Mouse (Mus musculus) MEL (cell line): ENCODE results near the gene Cpeb1. TPM values are rescaled to one million over a fixed set of nuclear protein-coding genes. Genes with fewer than 3 reads are reported as not detected.

Experiments used
- DNase-seq: peaks from one replicate; pipeline ENCODE4 v3.0.0; 2011; ENCODE audit warnings: low read depth, low spot score
- H3K27ac ChIP-seq: 2 replicates; pipeline ENCODE4 v1.5.1; 2012; ENCODE audit warnings: low read depth, mild to moderate bottlenecking, control low read depth, low read length, moderate library complexity; ENCODE audit not compliant: control insufficient read depth
- H3K27me3 ChIP-seq, 2 experiments: fragments of 150-350 bp in 1 of 2; sonication (generic) in 1 of 2; 2 replicates each; pipeline ENCODE4 v1.6.1; 2012; ENCODE audit warnings: low read length in 2 of 2, mild to moderate bottlenecking in 2 of 2, improper control_type of control experiment in 1 of 2, moderate library complexity in 1 of 2; ENCODE audit not compliant: insufficient read depth in 2 of 2, control insufficient read depth in 1 of 2
- H3K36me3 ChIP-seq, 2 experiments: 2 replicates each; pipeline ENCODE4 v1.6.1; 2012 to 2014; ENCODE audit warnings: low read length in 2 of 2, improper control_type of control experiment in 1 of 2, inconsistent platforms in 1 of 2, mild to moderate bottlenecking in 1 of 2; ENCODE audit not compliant: insufficient read depth in 2 of 2, control insufficient read depth in 1 of 2
- H3K4me1 ChIP-seq, 2 experiments: fragments of 150-350 bp in 1 of 2; sonication (generic) in 1 of 2; 2 replicates each; pipeline ENCODE4 v1.6.1; 2012; ENCODE audit warnings: low read length in 2 of 2, improper control_type of control experiment in 1 of 2, mild to moderate bottlenecking in 1 of 2; ENCODE audit not compliant: insufficient read depth in 2 of 2, control insufficient read depth in 1 of 2
- H3K4me3 ChIP-seq, 2 experiments: fragments of 150-350 bp in 1 of 2; sonication (generic) in 1 of 2; 2 replicates each; pipeline ENCODE4 v1.5.1; 2012; ENCODE audit warnings: low read depth in 2 of 2, low read length in 2 of 2, mild to moderate bottlenecking in 2 of 2, moderate library complexity in 2 of 2, control low read depth in 1 of 2, improper control_type of control experiment in 1 of 2; ENCODE audit not compliant: control insufficient read depth in 1 of 2, insufficient read depth in 1 of 2
- H3K79me2 ChIP-seq: 2 replicates; pipeline ENCODE4 v1.6.1; 2012; ENCODE audit warnings: mild to moderate bottlenecking, low read length, moderate library complexity; ENCODE audit not compliant: control insufficient read depth, poor library complexity, insufficient read depth
- H3K9ac ChIP-seq: 2 replicates; pipeline ENCODE4 v1.6.1; 2012; ENCODE audit warnings: low read depth, mild to moderate bottlenecking, control low read depth, low read length, moderate library complexity; ENCODE audit not compliant: control insufficient read depth, poor library complexity, severe bottlenecking
- H3K9me3 ChIP-seq: fragments of 150-350 bp; sonication (generic); replicated peaks from 2 replicates; pipeline ENCODE4 v1.6.1; 2012; ENCODE audit warnings: mild to moderate bottlenecking, low read length, improper control_type of control experiment, moderate library complexity; ENCODE audit not compliant: insufficient read depth
- CHD1 ChIP-seq: IDR thresholded peaks from 2 replicates; pipeline ENCODE4 v1.6.1; 2012; ENCODE audit warnings: low read depth, mild to moderate bottlenecking, inconsistent platforms, low read length, improper control_type of control experiment
- CHD2 ChIP-seq: IDR thresholded peaks from 2 replicates; pipeline ENCODE4 v1.6.1; 2011; ENCODE audit warnings: low read length, improper control_type of control experiment
- E2F4 ChIP-seq: IDR thresholded peaks from 2 replicates; pipeline ENCODE4 v1.6.1; 2011; ENCODE audit warnings: low read depth, low read length, improper control_type of control experiment, borderline replicate concordance
- EP300 ChIP-seq, 2 experiments: IDR thresholded peaks; 2 replicates each; pipeline ENCODE4 v1.6.1; 2011; ENCODE audit warnings: improper control_type of control experiment in 2 of 2, low read length in 2 of 2, low read depth in 1 of 2, mild to moderate bottlenecking in 1 of 2
- GATA1 ChIP-seq: IDR thresholded peaks from 2 replicates; pipeline ENCODE4 v1.6.1; 2011; ENCODE audit warnings: low read depth, low read length, improper control_type of control experiment
- HCFC1 ChIP-seq: IDR thresholded peaks from 2 replicates; pipeline ENCODE4 v1.6.1; 2012; ENCODE audit warnings: low read depth, mild to moderate bottlenecking, inconsistent platforms, low read length, improper control_type of control experiment, moderate library complexity
- JUND ChIP-seq: IDR thresholded peaks from 2 replicates; pipeline ENCODE4 v1.6.1; 2011; ENCODE audit warnings: low read depth, mild to moderate bottlenecking, improper control_type of control experiment, low read length
- MAFK ChIP-seq: IDR thresholded peaks from 2 replicates; pipeline ENCODE4 v1.6.1; 2011; ENCODE audit warnings: low read depth, mild to moderate bottlenecking, low read length, improper control_type of control experiment, borderline replicate concordance
- MXI1 ChIP-seq: IDR thresholded peaks from 2 replicates; pipeline ENCODE4 v1.6.1; 2011; ENCODE audit warnings: mild to moderate bottlenecking, low read depth, low read length, improper control_type of control experiment
- MYB ChIP-seq: IDR thresholded peaks from 2 replicates; pipeline ENCODE4 v1.6.1; 2011; ENCODE audit warnings: mild to moderate bottlenecking, low read depth, low read length, improper control_type of control experiment
- NELFE ChIP-seq: IDR thresholded peaks from 2 replicates; pipeline ENCODE4 v1.6.1; 2011; ENCODE audit warnings: low read depth, low read length, improper control_type of control experiment
- POLR2AphosphoS2 ChIP-seq: IDR thresholded peaks from 2 replicates; pipeline ENCODE4 v1.6.1; 2011; ENCODE audit warnings: low read length, improper control_type of control experiment
- SMC3 ChIP-seq: IDR thresholded peaks from 2 replicates; pipeline ENCODE4 v1.6.1; 2011; ENCODE audit warnings: low read depth, low read length, improper control_type of control experiment
- TBP ChIP-seq: IDR thresholded peaks from 2 replicates; pipeline ENCODE4 v1.8.0; 2011; ENCODE audit warnings: low read depth, low read length, improper control_type of control experiment
- UBTF ChIP-seq: IDR thresholded peaks from 2 replicates; pipeline ENCODE4 v1.6.1; 2012; ENCODE audit warnings: low read depth, mild to moderate bottlenecking, inconsistent platforms, low read length, improper control_type of control experiment, moderate library complexity, borderline replicate concordance; ENCODE audit not compliant: insufficient read depth
- USF1 ChIP-seq: IDR thresholded peaks from 2 replicates; pipeline ENCODE4 v1.6.1; 2014; ENCODE audit warnings: low read depth, mild to moderate bottlenecking, inconsistent platforms, low read length, improper control_type of control experiment, moderate library complexity
- USF2 ChIP-seq, 2 experiments: IDR thresholded peaks; 2 replicates each; pipeline ENCODE4 v1.6.1; 2011 to 2012; ENCODE audit warnings: improper control_type of control experiment in 2 of 2, low read length in 2 of 2, borderline replicate concordance in 1 of 2, inconsistent platforms in 1 of 2, low read depth in 1 of 2, mild to moderate bottlenecking in 1 of 2; ENCODE audit not compliant: insufficient read depth in 1 of 2
- polyA plus RNA-seq, 2 experiments: library from polyadenylated mRNA; stranded (reverse) in 1 of 2; unstranded in 1 of 2; fragments of >175 nt in 1 of 2; fragments of >200 nt in 1 of 2; gene quantifications; 2 replicates each; pipeline versions ENCODE4 v1.2.1 to v1.2.4; 2012; ENCODE audit warnings: low replicate concordance in 2 of 2, low read depth in 1 of 2; ENCODE audit not compliant: insufficient read length in 2 of 2, insufficient read depth in 1 of 2, missing spikeins in 1 of 2
- total RNA-seq: library from RNA; depleted of rRNA; stranded (reverse); fragments of 300-350 nt; gene quantifications from 2 replicates; pipeline ENCODE4 v1.2.3, GENCODE M21; 2012

Gene Cpeb1
- total and polyA plus RNA-seq, 3 experiments, result not detected

DNA sequence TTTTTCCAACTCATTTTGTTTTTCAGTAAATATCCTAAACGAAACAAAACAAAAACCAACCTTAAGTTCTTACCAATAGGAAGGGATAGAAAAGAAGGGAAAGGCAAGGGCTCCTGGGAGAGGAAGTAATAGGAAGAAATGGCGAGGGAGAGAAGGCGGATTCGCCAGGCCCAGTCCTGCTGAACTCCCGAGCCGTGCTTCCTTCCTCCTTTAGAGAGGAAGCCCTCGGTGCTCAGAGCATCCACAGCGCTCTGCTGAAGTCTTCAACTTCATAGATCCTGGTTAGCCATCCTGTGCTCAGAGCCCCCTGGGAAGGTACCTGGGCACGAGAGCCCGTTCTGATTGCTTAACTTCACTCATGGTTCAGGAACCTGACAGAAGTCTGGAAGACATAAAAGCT, 127.6 kb downstream of the Cpeb1 start:
- H3K4me3 ChIP-seq, result no peak overlapping the region
- no peaks in the 10 kb centered on the region for H3K9me3 ChIP-seq
- no peak overlapping the region for H3K27ac ChIP-seq
- H3K79me2 ChIP-seq, result no peaks in the 10 kb centered on the region
- no peaks in the 10 kb centered on the region for H3K4me1 ChIP-seq
- DNase-seq, result no peak
- H3K9ac ChIP-seq, result no peak overlapping the region
- no peaks in the 10 kb centered on the region for H3K36me3 ChIP-seq
- TF ChIP-seq CHD1 (no peak), E2F4 (no peak), NELFE (no peak), USF1 (no peak), GATA1 (no peak), JUND (no peak), MXI1 (no peak), MYB (no peak), CHD2 (no peak), UBTF (no peak), SMC3 (no peak)
- no peaks in the 10 kb centered on the region for H3K27me3 ChIP-seq

GRCm38 (mm10) chr7:81326859-81327258, 128.4 kb downstream of the Cpeb1 start:
- no peaks in the 10 kb centered on the region for H3K79me2 ChIP-seq
- no peaks in the 10 kb centered on the region for H3K4me1 ChIP-seq
- no peak overlapping the region for H3K27ac ChIP-seq
- H3K36me3 ChIP-seq, result no peaks in the 10 kb centered on the region
- no peak for DNase-seq
- H3K4me3 ChIP-seq, result no peak overlapping the region
- H3K27me3 ChIP-seq, result no peaks in the 10 kb centered on the region
- no peaks in the 10 kb centered on the region for H3K9me3 ChIP-seq
- no peak overlapping the region for H3K9ac ChIP-seq
- TF ChIP-seq E2F4 (no peak), NELFE (no peak), TBP (no peak), POLR2AphosphoS2 (no peak), MAFK (no peak), MXI1 (no peak), HCFC1 (no peak), EP300 (IDR thresholded peaks at IDR 0.05; ENCODE audit: low read depth in 1 of 2, low read length in 2 of 2) (no peak), USF2 (IDR thresholded peaks at IDR 0.05; ENCODE audit: borderline replicate concordance in 1 of 2, insufficient read depth in 1 of 2, low read depth in 1 of 2, low read length in 2 of 2) (no peak), CHD1 (no peak)
